Mouse (Mus musculus) left cerebral cortex, postnatal 4 days (tissue): ENCODE data around the gene Fam45a. TPM values are rescaled to one million over a fixed set of nuclear protein-coding genes. Genes with fewer than 3 reads are reported as not detected.
A peak's percentile ranks its signal among the peaks of the same experiment; 100 is the strongest.

Experiments used
- DNase-seq: peaks from one replicate; pipeline ENCODE4 v3.0.0-alpha.2; 2022
- intact Hi-C: fragments of 180-260 bp; cut with DNase I; formaldehyde crosslinking; loops from one replicate; pipeline ENCODE4 v1.15.1; 2025
- total RNA-seq, 2 experiments: library from RNA; stranded (reverse); gene quantifications; 2 replicates each; pipeline ENCODE4 v1.2.3; 2021

The Fam45a gene
- total RNA-seq, result 10 to 100 TPM; 32.4 to 33.5 TPM

- DNase-seq, result peak; percentile 91
- intact Hi-C loops, result no loop called here
Measured at GRCm38 (mm10) chr19:60811098-60812035, at the start of gene Fam45a. Fam45a (plus strand) TSS chr19:60811585.

DNA sequence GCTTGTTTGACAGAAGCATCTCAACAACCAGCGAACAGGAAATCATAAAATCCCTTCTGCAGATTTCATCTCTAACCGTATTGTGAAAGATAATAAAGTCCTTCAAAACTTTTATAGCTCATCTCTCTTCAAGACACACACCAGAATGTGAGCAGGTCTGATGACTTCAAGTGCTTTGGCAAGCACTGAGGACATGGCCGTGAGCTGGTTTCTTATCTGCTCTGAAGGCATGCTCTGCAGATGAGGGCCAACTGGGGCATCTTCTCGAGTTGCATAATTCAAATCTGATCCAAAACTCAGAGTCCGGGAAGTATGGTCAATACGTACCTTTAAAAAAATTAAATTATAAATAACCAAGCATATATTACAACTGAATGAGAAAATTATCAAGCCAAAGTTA, 38.0 kb upstream of the Fam45a start:
- intact Hi-C loops, result loop anchor here (5.0 kb wide), 1 partner anchor 44 kb away; no protein-coding TSS in a partner anchor
- no peak for DNase-seq

- intact Hi-C loops, result no loop called here
- no peak for DNase-seq
Measured at GRCm38 (mm10) chr19:60782034-60782433, 29.4 kb upstream of the Fam45a start.

GRCm38 (mm10) chr19:60784712-60785111, 26.7 kb upstream of the Fam45a start:
- DNase-seq, result no peak
- intact Hi-C loops, result no loop called here

GRCm38 (mm10) chr19:60787465-60788150, 23.8 kb upstream of the Fam45a start:
- intact Hi-C loops, result no loop called here
- no peak for DNase-seq

GRCm38 (mm10) chr19:60788214-60788960, 23.0 kb upstream of the Fam45a start:
- DNase-seq, result no peak
- intact Hi-C loops, result no loop called here

DNA sequence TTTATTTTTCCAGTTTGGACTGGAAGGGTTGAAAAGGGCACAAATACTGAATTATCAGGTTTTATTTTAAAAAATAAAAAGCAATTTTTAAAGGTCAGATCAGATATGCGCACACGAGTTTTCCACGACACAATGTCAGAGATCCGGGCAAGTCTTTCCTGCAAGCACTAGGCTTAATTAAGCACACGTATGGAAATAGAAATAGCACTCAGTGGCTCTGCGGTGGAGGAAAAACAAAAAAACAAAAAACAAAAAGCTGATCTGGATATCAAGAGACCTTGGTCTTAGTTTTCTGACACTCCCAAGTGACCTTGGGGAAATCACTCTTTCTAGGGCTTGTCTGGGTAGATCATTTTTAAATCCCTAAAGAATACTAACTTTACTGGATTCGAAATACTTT, 21.9 kb upstream of the Fam45a start:
- intact Hi-C loops, result no loop called here
- DNase-seq, result no peak

DNA sequence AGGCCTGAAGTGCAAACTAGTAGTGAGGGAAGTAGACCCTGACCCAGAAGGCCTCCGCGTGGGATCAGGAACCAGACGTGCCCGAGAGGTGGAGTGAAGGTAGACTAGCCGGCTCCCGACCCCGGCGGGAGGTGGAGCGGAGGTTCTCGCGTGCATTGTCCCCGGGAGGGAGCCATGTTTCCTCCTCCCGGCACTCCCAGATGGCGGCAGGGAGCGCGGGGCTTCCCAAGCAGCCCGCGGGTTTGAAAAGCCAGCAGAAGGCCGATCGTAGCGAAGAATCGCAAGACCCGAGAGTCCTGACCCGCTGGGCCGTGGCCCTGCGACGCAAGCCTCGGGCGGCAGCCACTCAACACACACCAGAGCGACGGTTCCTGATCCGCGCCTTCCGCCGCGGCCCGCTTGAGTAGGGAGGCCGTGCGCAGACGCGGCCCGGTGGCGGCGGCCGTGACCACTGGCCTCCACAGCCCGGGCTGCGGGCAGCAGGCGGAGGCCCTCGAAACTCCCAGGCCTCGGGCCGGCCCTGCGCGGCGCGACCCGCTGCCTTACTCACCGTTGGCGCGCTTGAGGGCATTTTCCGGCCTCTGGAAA, 21.4 kb upstream of the Fam45a start:
- DNase-seq, result peak; percentile 64
- intact Hi-C loops, result no loop called here

- intact Hi-C loops, result no loop called here
- peak; percentile 97 for DNase-seq
Measured at GRCm38 (mm10) chr19:60790551-60791161, 20.7 kb upstream of the Fam45a start, which contains the start of gene Eif3a. Eif3a (minus strand) TSS chr19:60790658.

DNA sequence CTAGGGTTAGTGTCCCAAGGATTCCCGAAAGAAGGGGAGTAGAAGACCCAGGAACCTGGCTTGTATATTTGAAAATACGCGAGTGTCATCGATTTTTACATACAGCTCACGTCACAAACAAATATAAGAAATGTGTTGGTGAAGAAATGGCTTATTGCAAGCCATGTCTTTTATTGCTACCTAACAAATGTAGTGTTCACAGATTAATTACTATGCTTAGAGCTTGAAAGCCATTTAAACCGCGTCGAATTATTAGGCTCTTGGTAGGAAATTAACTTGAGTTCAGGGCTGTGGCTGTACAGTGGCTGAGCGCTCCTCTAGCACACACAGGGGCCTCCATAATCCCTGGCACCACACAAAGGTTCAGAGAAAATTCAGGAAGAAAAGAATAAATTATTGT, 20.2 kb upstream of the Fam45a start:
- DNase-seq, result no peak
- intact Hi-C loops, result no loop called here

- no peak for DNase-seq
- intact Hi-C loops, result no loop called here
Measured at GRCm38 (mm10) chr19:60793170-60793707, 18.1 kb upstream of the Fam45a start.

DNA sequence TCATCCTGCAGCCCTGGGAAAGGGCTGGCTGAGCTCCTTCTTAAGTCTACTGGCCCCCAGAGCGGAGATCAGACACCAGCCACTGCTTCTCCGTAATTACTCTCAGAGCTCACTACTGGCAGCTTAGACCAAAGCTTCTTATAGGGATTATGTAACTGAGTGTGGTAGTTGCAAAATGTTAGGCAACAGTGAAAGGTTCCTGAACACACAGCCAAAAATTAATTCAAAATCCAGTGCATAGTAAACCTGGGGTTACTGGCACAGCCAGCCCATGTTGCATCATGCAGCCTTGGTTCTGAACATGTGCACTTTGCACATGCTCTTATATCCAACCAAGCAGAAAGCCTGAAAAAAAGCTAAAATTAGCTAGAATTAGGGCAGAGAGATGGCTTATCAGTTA, 16.1 kb upstream of the Fam45a start:
- no peak for DNase-seq
- intact Hi-C loops, result no loop called here

DNA sequence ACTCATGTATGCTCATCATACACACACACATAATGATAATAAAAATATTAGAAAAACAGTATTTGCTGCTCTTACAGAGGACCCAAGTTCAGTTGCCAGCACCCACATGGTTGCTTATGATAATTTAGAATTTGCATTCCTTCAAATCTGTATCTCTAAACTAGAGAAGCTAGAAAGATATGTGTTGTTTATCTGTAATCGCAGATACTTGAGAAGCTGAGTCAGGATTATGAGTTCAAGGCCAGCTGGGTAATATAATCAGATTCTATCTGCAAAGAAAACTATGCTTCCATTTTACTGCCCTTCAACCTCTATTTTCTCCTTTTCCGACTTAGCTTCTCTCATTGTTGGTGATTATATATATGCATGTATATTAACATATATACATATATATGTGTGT, 14.0 kb upstream of the Fam45a start:
- no peak for DNase-seq
- intact Hi-C loops, result no loop called here

DNA sequence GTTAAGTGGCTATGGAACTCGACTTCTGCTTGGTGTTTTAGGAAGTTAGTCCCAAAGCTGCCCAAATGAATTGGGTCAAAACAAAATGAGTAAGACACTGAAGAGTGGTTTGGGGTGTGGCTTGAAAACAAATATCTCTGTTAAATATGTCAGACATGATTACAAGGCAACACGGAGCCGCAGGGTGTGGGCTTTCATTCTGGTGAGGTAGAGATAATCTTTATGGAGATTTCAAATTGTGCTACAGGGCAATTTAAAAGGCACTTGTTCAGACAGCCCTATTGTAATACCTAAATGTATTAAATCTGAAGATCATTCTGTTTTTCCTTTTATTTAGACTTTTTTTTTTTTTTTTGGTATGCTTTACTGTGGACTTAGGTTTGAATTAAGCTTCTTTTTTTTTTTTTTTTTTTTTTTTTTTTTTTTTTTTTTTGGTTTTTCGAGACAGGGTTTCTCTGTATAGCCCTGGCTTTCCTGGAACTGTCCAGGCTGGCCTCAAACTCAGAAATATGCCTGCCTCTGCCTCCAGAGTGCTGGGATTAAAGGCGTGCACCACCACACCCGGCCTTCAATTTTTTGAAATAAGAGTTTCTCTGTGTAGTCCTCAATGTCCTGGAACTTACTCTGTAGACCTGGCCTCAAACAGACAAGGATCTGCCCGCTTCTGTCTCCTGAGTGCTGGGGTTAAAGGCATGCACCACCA, 11.4 kb upstream of the Fam45a start:
- no peak for DNase-seq
- intact Hi-C loops, result no loop called here

DNA sequence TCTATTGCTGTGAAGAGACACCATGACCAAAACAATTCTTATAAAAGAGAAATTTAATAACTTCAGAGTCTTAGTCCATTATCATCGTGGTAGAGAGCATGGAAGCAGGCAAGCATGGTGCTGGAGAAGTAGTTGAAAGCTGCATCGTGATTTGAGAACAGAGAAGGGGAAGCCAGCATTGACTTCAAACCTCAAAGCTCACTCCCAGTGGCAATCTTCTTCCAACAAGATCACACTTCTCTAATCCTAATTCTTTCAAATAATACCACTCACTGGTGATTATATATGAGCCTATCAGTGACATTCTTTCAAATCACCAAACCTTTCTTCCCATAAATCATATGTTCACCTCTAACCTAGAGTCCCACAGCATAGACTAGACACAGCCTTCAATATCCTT, 6.5 kb upstream of the Fam45a start:
- DNase-seq, result no peak
- intact Hi-C loops, result no loop called here

DNA sequence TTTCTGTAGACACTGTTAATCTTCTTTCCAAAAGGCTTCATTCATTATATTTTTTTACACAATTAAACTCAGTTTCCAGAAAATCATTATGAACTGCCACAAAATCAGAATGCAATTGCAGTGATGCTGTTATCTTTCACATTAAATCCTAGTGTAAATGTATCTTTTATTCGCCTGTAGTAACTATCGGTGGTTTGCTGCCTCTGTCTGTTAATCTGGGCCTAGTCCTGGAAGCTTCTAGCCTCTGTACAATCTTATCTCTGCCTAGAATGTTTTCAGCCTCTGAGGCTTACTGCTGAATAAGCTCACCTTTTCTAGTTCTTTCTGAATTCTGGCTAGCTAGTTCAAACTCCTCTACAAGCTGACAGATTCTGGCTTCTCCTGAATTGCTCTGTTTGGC, 1.5 kb upstream of the Fam45a start:
- no peak for DNase-seq
- intact Hi-C loops, result no loop called here

DNA sequence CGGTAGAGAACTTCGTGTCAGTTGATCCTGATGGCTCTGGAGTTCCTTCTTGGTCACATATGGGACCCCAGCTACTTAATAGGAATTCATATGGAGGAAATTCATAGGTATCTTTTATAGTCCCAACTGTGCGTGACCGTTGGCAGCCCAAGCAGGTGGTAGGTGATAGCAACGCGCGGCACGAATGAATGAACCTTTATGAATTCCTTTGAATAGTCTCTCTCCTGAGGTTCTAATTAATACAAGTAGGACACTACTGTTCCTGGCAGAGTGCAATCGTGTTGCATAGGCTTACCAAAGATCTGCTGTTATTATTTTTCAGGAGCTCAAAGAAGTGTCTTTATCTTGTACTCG, 628 bp downstream of the Fam45a start:
- intact Hi-C loops, result no loop called here
- DNase-seq, result no peak

GRCm38 (mm10) chr19:60813133-60813532, 1.7 kb downstream of the Fam45a start:
- intact Hi-C loops, result no loop called here
- no peak for DNase-seq

GRCm38 (mm10) chr19:60818677-60819076, 7.3 kb downstream of the Fam45a start:
- DNase-seq, result no peak

More at GRCm38 (mm10) chr19:60818677-60819076, 7.3 kb downstream of the Fam45a start:
- intact Hi-C loops, result loop anchor here (5.0 kb wide), 1 partner anchor 46 kb away; no protein-coding TSS in a partner anchor
